1 mouse cellular context compared by ENCODE assay signal in genomic region chr4:53150516-53150915, GRCm38 (mm10).
A peak's percentile ranks its signal among the peaks of the same experiment; 100 is the strongest.
TF ChIP-seq lines count a peak whose summit lies in the region.

No protein-coding gene starts in this region.

TF ChIP-seq in CH12.LX, 34 proteins besides CTCF, POLR2A, EP300 and RAD21 (continued from another document):
- no peak for TF ChIP-seq NRF1 (IDR thresholded peaks at IDR 0.05; ENCODE audit: low read depth, low read length)
- no peak for TF ChIP-seq JUN (IDR thresholded peaks at IDR 0.05; ENCODE audit: insufficient read depth, low read depth, low read length)
- no peak for TF ChIP-seq MYC (IDR thresholded peaks at IDR 0.05; ENCODE audit: low read depth, low read length)
- TF ChIP-seq POLR2AphosphoS2 (IDR thresholded peaks at IDR 0.05; ENCODE audit: low read depth, low read length) = no peak
- TF ChIP-seq MAX (IDR thresholded peaks at IDR 0.05; ENCODE audit: low read length) = no peak
- TF ChIP-seq ZMIZ1 (IDR thresholded peaks at IDR 0.05; ENCODE audit: low read depth, low read length) = no peak
- TF ChIP-seq HCFC1 (IDR thresholded peaks at IDR 0.05; ENCODE audit: low read depth, low read length) = no peak
- no peak for TF ChIP-seq CHD1 (IDR thresholded peaks at IDR 0.05; ENCODE audit: low read depth, low read length)
- TF ChIP-seq E2F4 (IDR thresholded peaks at IDR 0.05; ENCODE audit: insufficient replicate concordance, low read depth, low read length) = no peak
- 0 out of 2 replicates have a peak, but pooled peaks have one; percentile 15 for TF ChIP-seq JUND (conservative IDR thresholded peaks at IDR 0.05; ENCODE audit: low read depth, low read length)
- TF ChIP-seq USF1 (IDR thresholded peaks at IDR 0.05; ENCODE audit: low read depth, low read length) = no peak
- TF ChIP-seq KAT2A (IDR thresholded peaks at IDR 0.05; ENCODE audit: insufficient replicate concordance, low read length) = 0 out of 2 replicates have a peak, but pooled peaks have one; percentile 53
- no peak for TF ChIP-seq CHD2 (IDR thresholded peaks at IDR 0.05; ENCODE audit: low read length)
- no peak for TF ChIP-seq NELFE (IDR thresholded peaks at IDR 0.05; ENCODE audit: low read depth, low read length)
- TF ChIP-seq RCOR1 (conservative IDR thresholded peaks at IDR 0.05; ENCODE audit: low read depth, low read length) = no peak
- no peak for TF ChIP-seq UBTF (IDR thresholded peaks at IDR 0.05; ENCODE audit: low read depth, low read length)
- TF ChIP-seq ELF1 (IDR thresholded peaks at IDR 0.05; ENCODE audit: low read depth, low read length) = peak; percentile 29; the same call in 1 of the 2 replicates
- TF ChIP-seq USF2 (conservative IDR thresholded peaks at IDR 0.05; ENCODE audit: low read depth, low read length) = no peak
- TF ChIP-seq ETS1 (conservative IDR thresholded peaks at IDR 0.05; ENCODE audit: low read depth, low read length) = peak; percentile 75
- no peak for TF ChIP-seq SMC3 (IDR thresholded peaks at IDR 0.05; ENCODE audit: low read depth, low read length)
- TF ChIP-seq ZC3H11A (IDR thresholded peaks at IDR 0.05; ENCODE audit: low read depth, low read length) = no peak
- TF ChIP-seq TBP (conservative IDR thresholded peaks at IDR 0.05; ENCODE audit: low read depth, low read length) = no peak
- no peak; the same call in 1 of the 2 replicates for TF ChIP-seq MXI1 (IDR thresholded peaks at IDR 0.05; ENCODE audit: low read depth, low read length)
